Comparison of ENCODE assay signal across 10 mouse cellular contexts in the genomic region with DNA sequence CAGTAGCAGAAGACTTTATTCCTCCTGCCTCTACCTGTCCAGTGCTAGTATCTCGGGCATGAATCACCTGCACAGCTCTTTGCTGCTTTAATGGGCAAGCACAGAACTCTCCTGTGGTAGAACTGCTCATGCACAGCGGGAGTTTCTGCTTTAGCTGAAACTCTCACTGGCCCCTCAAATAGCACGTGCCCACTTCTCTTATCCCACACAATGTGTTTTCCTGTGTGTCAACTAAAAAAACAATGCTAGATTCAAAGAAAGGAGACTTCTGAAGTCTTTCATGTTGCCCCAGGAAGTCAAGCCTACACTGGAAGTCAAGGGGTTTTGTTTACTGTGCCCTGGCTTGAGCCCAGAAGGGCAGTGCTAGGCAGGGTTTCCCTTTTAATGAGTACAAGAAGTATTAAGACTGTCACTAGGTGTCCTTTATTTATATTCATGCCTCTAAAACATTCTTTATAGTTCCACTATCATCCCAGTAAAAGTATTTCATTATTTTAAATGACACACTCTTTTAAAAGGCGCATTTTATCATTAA. TPM values are rescaled to one million over a fixed set of nuclear protein-coding genes. Genes with fewer than 3 reads are reported as not detected.
DNase-seq lines count a peak whose midpoint lies in the region; ATAC-seq and TF ChIP-seq lines count a peak whose summit lies in the region.
"Had no signal": no experiment of that assay in that cellular context is flagged by ENCODE, and none has a peak within 500 bp of the region (broad histone marks: within the 10 kb centered on the region; RNA-seq: fewer than 3 reads in every experiment).

No protein-coding gene starts in this region.

- H3K4me2 ChIP-seq in intestine, embryonic 15.5 days (replicated peaks) = peak overlapping the region; percentile 44

- peak overlapping the region; percentile 76 for H3K27ac ChIP-seq in liver, adult 2 months (replicated peaks; ENCODE audit: insufficient read depth, low read depth, low read length)
- H3K27ac ChIP-seq in intestine, embryonic 15.5 days = no peak overlapping the region

- no peaks in the 10 kb centered on the region for H3K36me3 ChIP-seq in liver, adult 2 months (ENCODE audit: control insufficient read depth, insufficient read depth, low read length)
- H3K36me3 ChIP-seq in intestine, embryonic 15.5 days = no peaks in the 10 kb centered on the region

- H3K9ac ChIP-seq in liver, adult 2 months (ENCODE audit: low read depth, low read length) = peak overlapping the region; percentile 62
- 0 out of 2 replicates have a peak overlapping the region, but pooled peaks have one; percentile 20 for H3K9ac ChIP-seq in intestine, embryonic 15.5 days

- no peak for TF ChIP-seq POLR2A in liver, adult 2 months (IDR thresholded peaks at IDR 0.05; ENCODE audit: extremely low read depth, insufficient read depth, low read length)

- H3K79me2 ChIP-seq in liver, adult 2 months (ENCODE audit: control insufficient read depth, insufficient read depth, low read length) = peaks cover 8% of the 10 kb centered on the region

- 27% methylated on average over 4 of the region's 4 CpGs for WGBS in liver, adult 2 months
- 60% methylated on average over 4 of the region's 4 CpGs for WGBS in intestine, embryonic 15.5 days

- peak; percentile 66 for DNase-seq in liver, adult 2 months (ENCODE audit: extremely low read depth, low read depth, low spot score)
- no peak for DNase-seq in liver
- DNase-seq in kidney, postnatal 25 days = peak; percentile 29 to 65
- peak; percentile 59 for DNase-seq in lung, postnatal 25 days (ENCODE audit: low spot score)
- DNase-seq in gastrocnemius, postnatal 36 days = no peak
- no peak for DNase-seq in left cerebral cortex, postnatal 25 days (ENCODE audit: low spot score in 2 of 2)
- DNase-seq: cerebellum, postnatal 25 days; right cerebral cortex, postnatal 4 days had no signal

- H3K27me3 ChIP-seq in liver, adult 2 months (ENCODE audit: control insufficient read depth, insufficient read depth, low read length) = no peaks in the 10 kb centered on the region
- H3K27me3 ChIP-seq in intestine, embryonic 15.5 days (replicated peaks) = no peaks in the 10 kb centered on the region

- H3K4me3 ChIP-seq in liver, adult 2 months (ENCODE audit: insufficient read depth, low read depth, low read length) = peak overlapping the region; percentile 42
- no peak overlapping the region for H3K4me3 ChIP-seq in intestine, embryonic 15.5 days (replicated peaks)

- no peaks in the 10 kb centered on the region for H3K9me3 ChIP-seq in intestine, embryonic 15.5 days

- intact Hi-C loops in gastrocnemius, postnatal 36 days (cut with DNase I) = no loop called here
- intact Hi-C loops in left cerebral cortex, postnatal 25 days (cut with DNase I) = no loop called here

- no peak for ATAC-seq in intestine, embryonic 15.5 days
- no peak for ATAC-seq in granulocyte monocyte progenitor cell, adult 5-6 weeks (replicated peaks; ENCODE audit: poor library complexity, severe bottlenecking)

- peaks cover 8% of the 10 kb centered on the region for H3K4me1 ChIP-seq in liver, adult 2 months (ENCODE audit: control insufficient read depth, insufficient read depth, low read length)
- H3K4me1 ChIP-seq in intestine, embryonic 15.5 days (replicated peaks) = peaks cover 11% of the 10 kb centered on the region; the same call in 1 of the 2 replicates

- no peak for TF ChIP-seq CTCF in liver, adult 2 months (IDR thresholded peaks at IDR 0.05; ENCODE audit: low read depth, low read length)

RNA-seq across cellular contexts. Expression of gene Aqp11, which starts 2.1 kb away (rescaled TPM):
- 17.1 and 22.2 TPM in 2 replicates for total RNA-seq in liver, adult 2 months (2014; rRNA removed)
- polyA plus RNA-seq in liver, adult 2 months (2012; rRNA removed) = 36.8 and 40.2 TPM in 2 replicates
- 52.1 and 57.2 TPM in 2 replicates for polyA plus RNA-seq in intestine, embryonic 15.5 days (2015; fragmentation: Nextera tagmentation; extraction: Ambion mirVana)
- 1.1 and 1.5 TPM in 2 replicates for total RNA-seq in granulocyte monocyte progenitor cell, adult 5-6 weeks (2014; fragmentation: Nextera tagmentation)
- total RNA-seq in granulocyte monocyte progenitor cell, adult 5-6 weeks (2017) = 0.36 and 4.4 TPM in 2 replicates
- total RNA-seq in gastrocnemius, postnatal 36 days (2021) = 1 to 10 TPM in 1 of 2 experiments, under 1 TPM in 1; 0.74 to 2.2 TPM
- 10 to 100 TPM; 22.9 to 27.5 TPM for total RNA-seq in left cerebral cortex, postnatal 25 days (2021)

RNA-seq across cellular contexts. Expression of gene Clns1a, which starts 39.5 kb away (rescaled TPM):
- 26.0 and 29.1 TPM in 2 replicates for total RNA-seq in liver, adult 2 months (2014; rRNA removed)
- polyA plus RNA-seq in liver, adult 2 months (2012; rRNA removed) = 17.1 and 21.6 TPM in 2 replicates
- polyA plus RNA-seq in intestine, embryonic 15.5 days (2015; fragmentation: Nextera tagmentation; extraction: Ambion mirVana) = 155 and 161 TPM in 2 replicates
- total RNA-seq in granulocyte monocyte progenitor cell, adult 5-6 weeks (2014; fragmentation: Nextera tagmentation) = 124 and 134 TPM in 2 replicates
- 153 and 162 TPM in 2 replicates for total RNA-seq in granulocyte monocyte progenitor cell, adult 5-6 weeks (2017)
- 10 to 100 TPM; 27.3 to 31.3 TPM for total RNA-seq in gastrocnemius, postnatal 36 days (2021)
- 10 to 100 TPM; 76.2 to 89.9 TPM for total RNA-seq in left cerebral cortex, postnatal 25 days (2021)

RNA-seq across cellular contexts. Expression of gene Pak1, which starts 52.4 kb away (rescaled TPM):
- 2.8 and 3.0 TPM in 2 replicates for total RNA-seq in liver, adult 2 months (2014; rRNA removed)
- polyA plus RNA-seq in liver, adult 2 months (2012; rRNA removed) = 0.73 and 1.2 TPM in 2 replicates
- 32.7 and 33.0 TPM in 2 replicates for polyA plus RNA-seq in intestine, embryonic 15.5 days (2015; fragmentation: Nextera tagmentation; extraction: Ambion mirVana)
- 36.4 and 44.3 TPM in 2 replicates for total RNA-seq in granulocyte monocyte progenitor cell, adult 5-6 weeks (2014; fragmentation: Nextera tagmentation)
- total RNA-seq in granulocyte monocyte progenitor cell, adult 5-6 weeks (2017) = 52.5 and 56.6 TPM in 2 replicates
- 10 to 100 TPM; 21.8 to 23.9 TPM for total RNA-seq in gastrocnemius, postnatal 36 days (2021)
- total RNA-seq in left cerebral cortex, postnatal 25 days (2021) = 100 to 1,000 TPM; 401 to 458 TPM

Comparison
In these comparisons a context has a peak if more than half of its experiments do, and no peak if none do; other contexts are left out.
1. DNase-seq: peak in liver, adult 2 months (single experiment), kidney, postnatal 25 days (2 of 2) and lung, postnatal 25 days (single experiment); none in liver (single experiment), gastrocnemius, postnatal 36 days (0 of 2) and left cerebral cortex, postnatal 25 days (0 of 2).
2. RNA of gene Pak1, which starts 52.4 kb away (total RNA-seq): 401 to 458 TPM in left cerebral cortex, postnatal 25 days; 36.4 to 56.6 TPM in granulocyte monocyte progenitor cell, adult 5-6 weeks, 21.8 to 23.9 TPM in gastrocnemius, postnatal 36 days and 2.8 to 3.0 TPM in liver, adult 2 months; every median in the first group is over 4 times any median in the second.